Mouse (Mus musculus) T-helper 17 cell (primary cell): ENCODE data around the gene Rab22a.
"Not testable (repeated sequence)": the region's sequence is repeated elsewhere in the genome, so short reads cannot be mapped to it uniquely, and the experiment has no call there.

Experiments used
- in situ Hi-C, 2 experiments: fragments of 300-600 bp; cut with MboI, MseI; formaldehyde crosslinking; loops; 1 replicate in 1 of 2; 2 replicates in 1 of 2; pipeline ENCODE4 v1.15.1; 2025; ENCODE audit warnings: high pct_unique_total_duplicates in 2 of 2

The Rab22a gene

GRCm38 (mm10) chr2:173665271-173665670 lies 5.7 kb downstream of the Rab22a start:
- in situ Hi-C loops, result loop anchor here in 1 of 2 experiments (10.0 kb wide), 1 partner anchor 800 kb away; the partner anchor contains the start of gene Atp5e

- in situ Hi-C loops, result loop anchor here in 1 of 2 experiments (10.0 kb wide), 1 partner anchor 798 kb away; the partner anchor contains the start of gene Atp5e
Measured at GRCm38 (mm10) chr2:173666876-173667275, 7.3 kb downstream of the Rab22a start.

GRCm38 (mm10) chr2:173672328-173672896 lies 12.9 kb downstream of the Rab22a start:
- in situ Hi-C loops, result no loop called here

GRCm38 (mm10) chr2:173673469-173673868 lies 13.9 kb downstream of the Rab22a start:
- in situ Hi-C loops, result no loop called here

DNA sequence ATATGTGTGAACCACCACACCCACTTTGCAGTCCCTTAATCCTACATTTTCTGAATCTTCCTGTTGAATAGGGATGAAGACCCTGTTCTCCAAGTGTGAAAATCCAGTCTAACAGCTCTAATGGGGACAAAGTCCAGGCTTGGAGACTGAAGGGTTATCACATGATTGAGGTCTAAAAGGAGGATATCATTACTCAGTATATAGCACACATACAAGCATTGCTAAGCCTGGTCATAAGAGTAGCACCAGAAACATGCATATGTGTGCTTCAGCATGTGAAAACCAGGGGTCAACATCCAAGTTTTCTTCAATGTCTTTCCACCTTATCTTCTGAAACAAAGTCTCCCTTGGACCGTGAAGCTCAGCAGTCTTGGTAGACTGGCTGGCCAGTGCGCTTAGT lies 19.0 kb downstream of the Rab22a start:
- in situ Hi-C loops, result no loop called here

DNA sequence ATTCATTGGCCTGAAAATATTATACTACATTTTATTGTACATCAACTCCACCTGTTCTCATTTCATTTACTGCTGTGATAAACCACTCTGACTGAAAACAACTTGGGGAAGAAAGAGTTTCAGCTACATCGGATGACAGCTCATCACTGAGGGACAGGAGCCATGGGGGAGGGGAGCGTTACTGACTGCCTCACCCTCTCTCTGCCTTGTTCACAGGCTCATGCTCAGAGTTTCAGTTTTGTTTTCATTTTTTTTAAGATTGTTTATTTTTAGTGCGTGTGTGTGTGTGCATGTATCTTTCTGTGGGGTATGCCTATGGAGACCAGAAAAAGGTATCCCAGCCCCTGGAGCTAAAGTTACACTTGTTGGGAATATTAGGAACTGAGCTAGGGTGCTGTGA lies 19.7 kb downstream of the Rab22a start:
- in situ Hi-C loops, result no loop called here

GRCm38 (mm10) chr2:173680153-173680552 lies 20.6 kb downstream of the Rab22a start:
- in situ Hi-C loops, result no loop called here

DNA sequence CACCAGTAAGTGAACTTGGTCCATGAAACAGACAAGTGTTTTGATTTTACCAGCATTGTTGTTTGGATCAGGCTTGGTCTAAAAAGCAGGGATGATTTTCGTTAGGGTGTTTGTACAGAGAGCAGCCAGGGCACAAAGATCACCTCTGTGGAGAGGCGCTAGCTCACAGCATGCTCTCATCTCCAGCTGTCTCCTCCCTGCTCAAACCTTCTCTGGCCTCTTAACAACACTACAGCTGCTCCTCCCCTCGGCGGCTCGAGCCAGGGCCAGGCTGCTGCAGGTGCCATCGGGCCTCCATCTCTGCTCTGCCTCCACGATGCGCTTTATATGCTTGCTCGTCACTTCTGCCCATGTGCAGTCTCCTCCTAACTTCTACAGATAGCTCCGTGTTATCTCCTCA lies 23.2 kb downstream of the Rab22a start:
- in situ Hi-C loops, result no loop called here

DNA sequence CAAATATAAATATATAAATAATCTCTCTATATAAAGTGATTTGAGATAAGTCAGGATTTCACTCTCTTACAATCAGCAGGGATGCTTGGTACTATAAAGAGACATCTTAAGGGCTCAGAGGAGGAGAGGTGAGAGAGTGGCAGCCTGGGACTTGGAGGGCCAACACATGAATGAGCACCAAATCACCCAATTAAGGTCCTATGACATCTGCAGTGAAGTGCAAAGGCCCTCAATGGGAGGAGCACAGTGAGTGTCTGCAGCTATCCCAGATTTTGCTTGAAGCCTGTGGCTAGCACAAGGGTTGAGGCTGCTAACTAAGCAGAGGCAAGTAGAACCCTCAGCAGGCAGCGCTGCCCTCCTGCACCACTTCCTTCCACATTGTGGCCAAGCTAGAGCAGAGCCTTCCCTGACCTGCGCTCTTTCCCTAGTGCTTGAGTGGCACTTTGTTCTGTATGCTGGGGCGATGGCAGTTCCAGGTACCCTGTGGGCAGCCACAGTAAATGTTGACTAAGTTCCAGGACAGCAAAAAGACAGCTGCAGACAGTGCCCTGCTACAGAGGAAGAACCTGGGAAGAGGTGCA lies 26.3 kb downstream of the Rab22a start:
- in situ Hi-C loops, result no loop called here

DNA sequence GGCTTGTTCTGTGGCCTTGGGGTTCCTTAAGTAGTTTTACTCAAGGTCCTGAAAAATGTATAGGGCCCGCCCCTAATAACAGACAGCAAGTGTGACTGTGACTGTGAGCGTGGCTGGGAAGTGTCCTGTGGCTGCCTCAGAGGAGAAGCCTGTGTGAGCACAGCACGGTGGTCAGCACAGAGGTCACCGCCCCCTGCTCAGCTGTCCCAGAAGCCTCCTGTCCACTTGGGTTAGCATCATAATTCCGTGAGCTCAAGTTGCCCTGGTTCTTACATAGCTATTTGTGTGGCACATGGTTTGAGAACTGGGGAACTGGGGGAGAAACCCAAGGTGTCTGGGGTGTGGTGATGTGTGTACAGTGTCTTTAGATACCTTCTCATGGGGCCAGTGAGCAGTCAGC lies 27.8 kb downstream of the Rab22a start:
- in situ Hi-C loops, result no loop called here

DNA sequence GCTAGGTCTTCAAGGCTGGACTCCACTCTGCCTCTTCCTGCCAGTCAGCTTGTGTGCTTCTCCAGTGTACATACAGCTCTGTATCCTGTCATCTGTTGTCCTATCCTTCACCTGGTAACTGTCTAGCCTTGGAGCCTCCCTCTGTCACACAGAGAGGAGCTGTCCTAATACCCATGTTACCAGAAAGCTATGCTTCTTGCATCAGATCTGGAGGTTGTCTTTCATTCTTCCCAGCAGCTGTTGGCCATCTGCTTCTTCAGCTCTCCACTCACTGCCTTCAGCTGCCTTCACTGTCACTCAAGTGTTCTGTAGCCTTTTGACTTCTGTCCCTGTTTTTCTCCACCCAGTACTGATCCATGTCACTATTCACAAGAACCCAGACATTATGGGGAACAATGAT lies 30.3 kb downstream of the Rab22a start:
- in situ Hi-C loops, result no loop called here

- in situ Hi-C loops, result no loop called here
Measured at GRCm38 (mm10) chr2:173691748-173692147, 32.2 kb downstream of the Rab22a start.

DNA sequence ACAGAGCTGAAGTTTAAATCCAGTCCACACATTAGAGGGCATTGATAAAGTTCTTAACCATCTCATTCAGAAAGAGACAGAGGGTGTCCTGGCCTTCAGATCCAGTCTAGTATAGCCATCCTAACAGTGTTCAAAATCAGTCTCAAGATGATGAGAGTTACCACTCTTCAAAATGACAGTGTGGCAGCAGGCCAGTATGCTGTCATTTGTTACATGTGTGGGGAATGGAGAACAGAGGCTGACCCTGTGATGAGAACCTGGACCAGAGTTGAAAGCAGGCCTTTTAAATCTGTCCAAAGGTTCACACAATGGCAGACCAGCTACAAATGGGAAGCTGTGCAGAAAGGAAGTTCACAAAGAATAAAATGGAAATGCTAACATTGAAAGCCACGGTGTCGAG lies 33.1 kb downstream of the Rab22a start:
- in situ Hi-C loops, result no loop called here

GRCm38 (mm10) chr2:173698850-173699249 lies 39.3 kb downstream of the Rab22a start:
- in situ Hi-C loops, result no loop called here

GRCm38 (mm10) chr2:173702096-173702866 lies 42.7 kb downstream of the Rab22a start:
- in situ Hi-C loops, result no loop called here

- in situ Hi-C loops, result no loop called here
Measured at GRCm38 (mm10) chr2:173702867-173703237, 43.3 kb downstream of the Rab22a start.

- in situ Hi-C loops, result no loop called here
Measured at GRCm38 (mm10) chr2:173705827-173706551, 46.4 kb downstream of the Rab22a start.

- in situ Hi-C loops, result not testable (repeated sequence)
Measured at GRCm38 (mm10) chr2:173707626-173708025, 48.1 kb downstream of the Rab22a start.

GRCm38 (mm10) chr2:173710193-173710592 lies 50.6 kb downstream of the Rab22a start:
- in situ Hi-C loops, result no loop called here

- in situ Hi-C loops, result no loop called here
Measured at GRCm38 (mm10) chr2:173712656-173713055, 53.1 kb downstream of the Rab22a start.

- in situ Hi-C loops, result no loop called here
Measured at GRCm38 (mm10) chr2:173713241-173713640, 53.7 kb downstream of the Rab22a start.

DNA sequence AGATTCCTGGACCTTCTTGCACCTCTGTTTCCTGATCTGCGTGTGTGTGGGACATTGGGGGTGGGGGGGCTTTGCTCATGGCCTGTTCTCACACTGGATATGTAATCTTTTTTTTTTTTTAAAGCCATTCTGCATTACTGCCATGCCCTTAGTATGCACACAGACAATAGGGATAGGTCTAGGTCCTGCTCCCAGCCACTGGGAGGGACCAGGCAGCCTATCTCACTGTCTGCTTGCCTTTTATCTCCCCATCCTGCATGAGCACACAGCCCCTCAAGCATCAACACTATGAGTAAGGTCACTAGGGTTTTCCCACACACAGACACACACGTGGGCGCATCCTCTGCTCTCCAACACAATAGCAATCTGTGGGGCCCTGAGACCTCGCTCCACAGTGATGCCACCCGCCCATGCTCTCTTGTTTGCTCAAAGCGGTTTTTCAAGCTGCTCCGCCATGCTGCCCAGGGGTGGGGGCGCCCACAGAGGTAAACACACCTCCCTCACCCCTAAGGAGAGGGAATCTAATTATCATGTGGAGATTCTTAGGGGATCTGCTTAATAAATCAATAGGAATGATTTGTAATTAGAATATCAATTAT lies 55.2 kb downstream of the Rab22a start:
- in situ Hi-C loops, result no loop called here
